Mouse (Mus musculus) forebrain, embryonic 11.5 days (tissue): ENCODE data around the gene Tmem108. TPM values are rescaled to one million over a fixed set of nuclear protein-coding genes. Genes with fewer than 3 reads are reported as not detected.

Source experiments
- ATAC-seq: fragments of 200-750 bp; cut with Nextera tagmentation; replicated peaks from 2 replicates; pipeline ENCODE4 v1.8.0; 2017; ENCODE audit warnings: moderate TSS enrichment; ENCODE audit not compliant: low FRiP score
- DNase-seq: peaks from one replicate; pipeline ENCODE4 v3.0.0-alpha.2; 2017; ENCODE audit warnings: low spot score
- H3K27ac ChIP-seq: fragments of 300-500 bp; sonication (generic); 2 replicates; pipeline ENCODE4 v1.5.1; 2014; ENCODE audit warnings: low read depth, low read length
- H3K27me3 ChIP-seq: fragments of 300-500 bp; sonication (generic); 2 replicates; pipeline ENCODE4 v1.6.1; 2014; ENCODE audit warnings: mild to moderate bottlenecking, low read length, mixed read lengths; ENCODE audit not compliant: control insufficient read depth, insufficient read depth
- H3K36me3 ChIP-seq: fragments of 300-500 bp; sonication (generic); 2 replicates; pipeline ENCODE4 v1.6.1; 2014; ENCODE audit warnings: mild to moderate bottlenecking, low read length, moderate library complexity, mixed read lengths; ENCODE audit not compliant: control insufficient read depth, insufficient read depth
- H3K4me1 ChIP-seq: fragments of 300-500 bp; sonication (generic); replicated peaks from 2 replicates; pipeline ENCODE4 v1.6.1; 2014; ENCODE audit warnings: low read length, mixed read lengths; ENCODE audit not compliant: control insufficient read depth, insufficient read depth
- H3K4me2 ChIP-seq: fragments of 300-500 bp; sonication (generic); 2 replicates; pipeline ENCODE4 v1.6.1; 2014; ENCODE audit warnings: low read depth, mild to moderate bottlenecking, low read length, moderate library complexity, mixed read lengths; ENCODE audit not compliant: severe bottlenecking
- H3K4me3 ChIP-seq: fragments of 300-500 bp; sonication (generic); 2 replicates; pipeline ENCODE4 v1.5.1; 2014; ENCODE audit warnings: low read depth, low read length
- H3K9ac ChIP-seq: fragments of 300-500 bp; sonication (generic); 2 replicates; pipeline ENCODE4 v1.6.1; 2014; ENCODE audit warnings: low read length
- H3K9me3 ChIP-seq: fragments of 300-500 bp; sonication (generic); 2 replicates; pipeline ENCODE4 v1.6.1; 2016; ENCODE audit warnings: low read length, mixed read lengths; ENCODE audit not compliant: control insufficient read depth
- WGBS: fragments of 180-500 bp; shearing (Covaris S2); extraction: QIAGEN DNeasy Blood & Tissue Kit; methylation state at CpG from one replicate; pipeline ENCODE4 v1.1.7; 2014; 5-methylcytosine and 5-hydroxymethylcytosine counted together
- polyA plus RNA-seq: library from polyadenylated mRNA; unstranded; fragments of >200 nt; fragmentation: Nextera tagmentation; extraction: Ambion mirVana; gene quantifications from 2 replicates; pipeline ENCODE4 v1.2.1, GENCODE M21; 2014

Tmem108 gene
- polyA plus RNA-seq, 1 experiment from 2014 or later: 27.2 TPM

- Histone ChIP-seq H3K36me3 (no peaks in the 10 kb centered on the region), H3K9me3 (no peaks in the 10 kb centered on the region), H3K9ac (no peak overlapping the region), H3K4me3 (no peak overlapping the region), H3K4me1 (no peaks in the 10 kb centered on the region), H3K27me3 (no peaks in the 10 kb centered on the region), H3K4me2 (no peak overlapping the region), H3K27ac (no peak overlapping the region)
- ATAC-seq (no peak), DNase-seq (no peak)
- 98% methylated on average over 4 of the region's 4 CpGs for whole genome bisulfite sequencing
These were observed 46.3 kb downstream of the Tmem108 start for GRCm38 (mm10) chr9:103715352-103715751.

- 83% methylated on average over 4 of the region's 4 CpGs for WGBS
- Histone ChIP-seq H3K9ac (no peak overlapping the region), H3K27me3 (no peaks in the 10 kb centered on the region), H3K4me2 (no peak overlapping the region), H3K4me3 (no peak overlapping the region), H3K9me3 (no peaks in the 10 kb centered on the region), H3K36me3 (no peaks in the 10 kb centered on the region), H3K4me1 (no peaks in the 10 kb centered on the region), H3K27ac (no peak overlapping the region)
- peak; percentile 13 for DNase-seq
- ATAC-seq: no peak
These were observed 48.4 kb downstream of the Tmem108 start for GRCm38 (mm10) chr9:103713230-103713629.

GRCm38 (mm10) chr9:103712711-103713110 lies 48.9 kb downstream of the Tmem108 start:
- Histone ChIP-seq H3K9ac (no peak overlapping the region), H3K4me1 (no peaks in the 10 kb centered on the region), H3K9me3 (no peaks in the 10 kb centered on the region), H3K4me2 (no peak overlapping the region), H3K36me3 (no peaks in the 10 kb centered on the region), H3K4me3 (no peak overlapping the region), H3K27me3 (no peaks in the 10 kb centered on the region), H3K27ac (no peak overlapping the region)
- no peak for DNase-seq
- WGBS: 86% methylated on average over 7 of the region's 7 CpGs
- no peak for ATAC-seq

GRCm38 (mm10) chr9:103709694-103710093 lies 51.9 kb downstream of the Tmem108 start:
- ATAC-seq: no peak
- no peak for DNase-seq

GRCm38 (mm10) chr9:103708514-103709173 lies 53.0 kb downstream of the Tmem108 start:
- Histone ChIP-seq H3K9me3 (no peaks in the 10 kb centered on the region), H3K4me1 (no peaks in the 10 kb centered on the region), H3K4me3 (no peak overlapping the region), H3K9ac (no peak overlapping the region), H3K27ac (no peak overlapping the region), H3K4me2 (no peak overlapping the region), H3K27me3 (no peaks in the 10 kb centered on the region), H3K36me3 (no peaks in the 10 kb centered on the region)
- 89% methylated on average over 16 of the region's 16 CpGs for WGBS
- DNase-seq (no peak), ATAC-seq (no peak)

More at GRCm38 (mm10) chr9:103709694-103710093, 51.9 kb downstream of the Tmem108 start:
- H3K4me1 ChIP-seq: no peaks in the 10 kb centered on the region
- no peak overlapping the region for H3K4me2 ChIP-seq
- H3K4me3 ChIP-seq: no peak overlapping the region
- no peaks in the 10 kb centered on the region for H3K9me3 ChIP-seq
- H3K27ac ChIP-seq: no peak overlapping the region
- WGBS: 64% methylated on average over 3 of the region's 3 CpGs
- no peaks in the 10 kb centered on the region for H3K27me3 ChIP-seq
- H3K9ac ChIP-seq: no peak overlapping the region
- no peaks in the 10 kb centered on the region for H3K36me3 ChIP-seq

- Histone ChIP-seq H3K9me3 (no peaks in the 10 kb centered on the region), H3K27ac (no peak overlapping the region), H3K4me2 (no peak overlapping the region), H3K27me3 (no peaks in the 10 kb centered on the region), H3K36me3 (no peaks in the 10 kb centered on the region), H3K9ac (no peak overlapping the region), H3K4me1 (no peaks in the 10 kb centered on the region), H3K4me3 (no peak overlapping the region)
- ATAC-seq: no peak
- DNase-seq: no peak
These were observed 53.8 kb downstream of the Tmem108 start for GRCm38 (mm10) chr9:103707857-103708256.

- no peak for ATAC-seq
- no peak overlapping the region for H3K9ac ChIP-seq
- H3K27ac ChIP-seq: no peak overlapping the region
- H3K4me1 ChIP-seq: no peaks in the 10 kb centered on the region
- 88% methylated on average over 8 of the region's 8 CpGs for whole genome bisulfite sequencing
- no peak overlapping the region for H3K4me3 ChIP-seq
- H3K4me2 ChIP-seq: no peak overlapping the region
- no peaks in the 10 kb centered on the region for H3K27me3 ChIP-seq
- no peaks in the 10 kb centered on the region for H3K36me3 ChIP-seq
- H3K9me3 ChIP-seq: no peaks in the 10 kb centered on the region
- DNase-seq: no peak
These were observed 54.4 kb downstream of the Tmem108 start for GRCm38 (mm10) chr9:103707000-103707790.

- Histone ChIP-seq H3K4me3 (no peak overlapping the region), H3K4me2 (no peak overlapping the region), H3K27ac (no peak overlapping the region), H3K9ac (no peak overlapping the region), H3K9me3 (no peaks in the 10 kb centered on the region), H3K4me1 (no peaks in the 10 kb centered on the region), H3K27me3 (no peaks in the 10 kb centered on the region), H3K36me3 (no peaks in the 10 kb centered on the region)
- DNase-seq (no peak), ATAC-seq (no peak)
- WGBS: 94% methylated on average over 4 of the region's 4 CpGs
These were observed 55.9 kb downstream of the Tmem108 start for GRCm38 (mm10) chr9:103705717-103706116.

GRCm38 (mm10) chr9:103703014-103703413 lies 58.6 kb downstream of the Tmem108 start:
- Histone ChIP-seq H3K4me2 (no peak overlapping the region), H3K27ac (no peak overlapping the region), H3K4me3 (no peak overlapping the region), H3K27me3 (no peaks in the 10 kb centered on the region), H3K4me1 (no peaks in the 10 kb centered on the region), H3K9ac (no peak overlapping the region), H3K36me3 (no peaks in the 10 kb centered on the region), H3K9me3 (no peaks in the 10 kb centered on the region)
- 88% methylated on average over 16 of the region's 16 CpGs for WGBS
- DNase-seq (no peak), ATAC-seq (no peak)
